Mouse (Mus musculus): ENCODE results near the gene Rab4a.

Rab4a gene

DNA sequence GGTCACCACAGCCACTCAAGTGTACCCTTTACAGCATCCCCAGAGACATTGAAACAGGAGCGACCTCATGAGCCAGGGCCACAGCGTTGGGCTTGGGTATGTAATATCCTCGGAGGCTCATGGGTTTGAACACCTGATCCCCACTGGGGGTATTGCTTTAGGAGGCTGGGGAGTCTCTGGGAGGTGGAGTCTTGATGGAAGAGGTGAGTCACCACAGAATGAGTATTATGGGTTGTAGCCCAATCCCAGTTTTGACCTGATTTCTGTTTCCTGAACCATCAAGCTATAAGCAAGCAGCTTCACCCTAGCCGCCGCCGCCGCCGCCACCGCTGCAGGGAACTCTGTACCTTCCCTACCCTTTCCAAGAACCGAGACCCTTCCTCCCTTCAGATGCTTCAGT lies 40.2 kb downstream of the Rab4a start:
- intact Hi-C loops (cut with DNase I): no loop called here

DNA sequence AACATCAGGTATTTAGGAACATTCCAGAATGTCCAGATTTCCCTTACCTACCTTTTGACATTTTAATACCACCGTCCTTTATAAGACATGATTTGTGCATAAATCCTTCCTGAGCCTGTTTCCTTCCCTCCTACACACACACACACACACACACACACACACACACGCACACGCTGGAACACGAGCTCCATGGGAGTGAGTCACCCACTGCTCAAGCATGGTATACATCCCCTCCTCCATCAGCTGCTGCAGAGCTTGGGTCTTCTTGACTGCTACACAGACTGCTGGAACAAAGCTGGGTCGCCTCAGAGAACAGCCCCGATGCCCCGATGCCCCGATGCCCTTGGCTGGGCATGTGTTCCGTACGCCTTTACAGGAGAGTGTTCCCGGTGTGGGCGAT lies 40.7 kb downstream of the Rab4a start:
- intact Hi-C loops (cut with DNase I): no loop called here

DNA sequence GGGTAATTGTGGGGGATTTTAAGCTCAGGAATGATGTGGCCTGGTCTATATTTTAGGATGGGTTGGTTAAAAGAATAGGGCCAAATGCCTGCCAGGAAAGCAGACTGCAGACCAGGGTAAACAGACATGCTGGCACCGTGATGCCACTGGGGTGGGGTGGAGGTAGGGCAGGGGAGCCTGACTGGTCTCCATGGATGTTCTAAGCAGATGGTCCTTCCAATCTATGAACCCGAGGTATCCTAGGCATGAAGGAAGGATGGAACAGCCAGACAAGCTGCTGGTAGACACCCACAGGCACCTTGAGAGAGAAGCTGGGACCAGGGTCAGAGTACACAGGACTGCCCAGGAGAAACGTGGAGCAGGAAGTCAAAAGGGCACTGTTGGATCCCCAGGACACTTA lies 41.8 kb downstream of the Rab4a start:
- intact Hi-C loops (cut with DNase I): no loop called here

DNA sequence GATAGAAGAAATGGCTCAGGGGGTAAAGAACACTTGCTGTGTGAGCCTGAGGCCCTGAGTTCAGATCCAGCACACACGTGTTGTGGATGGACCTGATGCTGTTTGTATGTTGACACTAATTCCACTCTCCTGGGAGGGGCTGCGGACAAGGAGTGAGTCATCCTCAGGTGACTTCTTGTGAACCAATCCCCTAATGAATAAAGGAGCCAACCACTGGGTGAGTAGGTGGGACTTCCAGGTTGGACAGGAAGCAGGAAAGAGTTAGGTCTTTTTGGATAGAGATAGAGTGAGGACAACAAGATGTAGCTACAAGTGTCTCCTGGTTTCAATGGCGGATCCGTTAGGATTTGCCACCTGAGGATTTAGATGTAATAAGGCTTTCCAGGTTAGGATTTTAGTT lies 43.6 kb downstream of the Rab4a start:
- intact Hi-C loops (cut with DNase I): no loop called here

DNA sequence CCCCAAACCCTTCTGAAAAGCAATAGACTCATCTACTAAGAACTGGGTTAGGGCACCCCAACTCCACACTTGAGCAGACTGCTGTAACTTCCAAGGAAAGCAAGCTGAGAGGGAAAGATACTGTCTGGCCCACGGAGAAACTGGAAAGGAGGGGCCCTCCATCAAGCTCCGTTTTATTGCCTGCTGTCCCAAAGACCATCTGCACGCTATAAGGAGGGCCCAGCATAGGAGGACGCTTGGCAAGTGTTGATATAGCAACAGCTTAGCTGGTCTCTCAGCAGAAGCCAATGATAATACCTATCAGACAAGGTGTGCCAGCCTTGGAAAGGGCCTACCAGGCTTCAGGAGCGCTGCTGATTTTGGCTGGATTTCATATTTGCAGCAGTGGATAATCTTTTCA lies 45.8 kb downstream of the Rab4a start:
- intact Hi-C loops (cut with DNase I): no loop called here

DNA sequence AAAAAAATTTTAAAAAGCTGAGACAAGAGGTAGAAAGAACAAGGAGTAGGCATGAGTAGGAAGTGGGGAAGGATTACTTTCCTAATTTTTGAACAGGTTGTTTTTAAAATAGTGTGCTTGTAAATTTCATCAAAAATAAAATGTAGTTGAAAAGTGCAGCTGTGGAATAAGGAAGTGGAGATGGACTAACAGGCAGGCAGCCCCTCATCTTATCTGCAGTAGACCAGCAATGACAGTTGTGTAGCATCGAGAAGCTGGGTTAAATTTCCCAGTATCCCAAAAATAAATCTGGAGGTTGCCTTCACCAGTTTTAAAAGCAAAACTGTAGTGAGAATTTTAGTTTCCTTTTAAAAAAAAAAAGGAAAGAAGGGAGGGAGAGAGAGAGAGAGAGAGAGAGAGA lies 48.5 kb downstream of the Rab4a start:
- intact Hi-C loops (cut with DNase I): no loop called here

DNA sequence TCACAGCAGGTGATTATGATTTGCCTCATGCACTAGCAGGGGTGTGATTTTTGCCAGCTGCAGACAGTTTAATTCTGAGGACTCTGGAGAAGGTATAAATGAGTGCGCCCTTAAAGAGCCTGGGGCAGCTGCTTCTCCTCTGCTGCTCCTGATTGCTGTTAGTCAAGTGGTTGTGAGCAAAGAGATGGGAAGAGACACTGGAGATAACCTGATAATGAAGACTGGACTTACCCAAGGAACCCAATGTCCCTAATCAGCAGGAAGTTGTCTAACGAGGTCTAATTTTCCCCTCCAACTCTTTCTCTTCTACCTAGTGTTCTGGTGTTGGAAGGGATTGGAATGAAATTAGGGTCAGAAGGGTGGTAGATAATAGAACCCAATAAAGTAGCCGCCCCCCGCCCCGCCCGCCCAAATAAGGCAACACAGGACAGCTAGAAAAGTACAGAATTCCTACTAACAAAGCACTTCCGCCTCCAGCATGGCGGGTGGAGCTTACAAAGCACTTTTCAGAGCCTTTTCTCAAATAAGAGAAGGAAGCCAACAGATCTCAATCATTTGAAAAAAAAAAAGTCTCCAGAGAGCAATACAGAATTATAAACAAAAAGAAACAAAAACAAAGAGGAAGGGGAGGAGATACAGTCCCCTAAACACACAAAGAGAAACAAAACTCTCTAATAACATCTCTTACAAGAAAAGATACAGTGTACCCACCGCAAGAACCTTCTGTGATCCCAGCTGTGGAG lies 49.1 kb downstream of the Rab4a start:
- intact Hi-C loops (cut with DNase I): no loop called here

DNA sequence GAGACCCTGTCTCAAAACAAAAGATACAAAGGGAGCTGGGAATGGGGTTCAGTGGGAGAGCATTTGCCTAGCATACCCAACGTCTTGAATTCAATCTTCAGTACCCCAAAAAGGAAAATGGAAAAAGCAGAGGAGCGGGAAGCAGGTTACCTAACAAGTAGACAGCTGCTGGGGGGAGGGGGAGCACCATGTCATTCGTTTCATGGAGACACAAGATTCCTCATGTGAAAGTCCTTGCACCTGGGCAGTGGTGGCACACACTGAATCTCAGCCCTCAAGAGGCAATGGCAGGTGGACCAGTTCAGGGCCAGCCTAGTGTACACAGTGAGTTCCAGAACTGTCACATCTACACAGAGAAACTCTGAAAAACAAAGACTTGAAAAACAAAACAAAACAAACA lies 51.6 kb downstream of the Rab4a start:
- intact Hi-C loops (cut with DNase I): no loop called here

DNA sequence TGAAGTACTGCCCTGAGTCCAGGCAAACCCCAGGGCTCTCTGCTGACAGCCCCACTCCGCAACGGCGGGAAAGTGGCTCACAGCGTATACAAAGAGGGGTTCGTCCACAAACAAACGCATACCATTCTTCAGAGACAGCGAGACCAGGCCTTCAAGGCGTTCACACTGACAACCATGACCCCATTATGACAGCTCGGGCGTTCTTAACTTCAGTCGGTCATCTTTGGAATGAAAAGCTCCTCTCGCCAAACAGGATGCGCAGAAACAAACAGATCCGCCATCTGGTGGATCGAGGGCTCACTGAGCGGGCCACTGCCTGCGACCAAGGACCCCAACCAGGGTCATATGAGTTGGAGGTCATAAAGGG lies 52.8 kb downstream of the Rab4a start:
- intact Hi-C loops (cut with DNase I): no loop called here

DNA sequence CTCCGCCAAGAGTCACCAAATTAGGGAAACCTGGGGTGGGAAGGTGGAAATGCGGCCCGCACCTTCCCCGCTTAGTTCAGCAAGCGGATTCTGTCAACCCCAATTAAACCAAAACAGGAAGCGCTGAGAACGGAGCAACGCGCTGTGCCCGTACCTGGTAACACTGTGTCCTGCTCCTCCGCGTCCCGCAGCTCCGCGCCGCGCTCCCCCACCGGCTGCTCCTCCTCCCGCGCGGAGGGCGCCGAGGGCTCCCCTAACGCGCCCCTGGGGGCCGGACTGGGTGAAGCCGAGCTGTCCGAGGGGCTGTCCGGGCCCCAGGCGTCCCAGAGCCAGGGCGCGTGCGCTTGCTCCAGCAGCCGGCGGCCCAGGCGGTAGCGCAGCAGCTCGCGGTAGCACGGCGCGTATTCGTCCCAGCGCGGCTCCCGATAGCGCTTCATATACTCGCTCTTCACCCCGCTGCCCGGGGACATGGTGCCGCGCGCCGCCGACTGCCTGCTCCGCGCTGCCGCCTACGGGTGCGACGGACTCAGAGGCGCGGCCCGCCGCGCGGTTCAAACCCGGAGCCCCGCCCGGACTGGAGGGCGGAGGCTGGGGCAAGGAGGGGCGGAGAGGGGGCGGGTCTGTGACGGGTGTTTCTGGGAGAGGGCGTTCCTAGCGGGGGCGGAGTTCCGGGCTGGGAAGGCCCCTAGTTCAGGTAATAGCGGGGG lies 53.3 kb downstream of the Rab4a start:
- intact Hi-C loops (cut with DNase I): no loop called here

DNA sequence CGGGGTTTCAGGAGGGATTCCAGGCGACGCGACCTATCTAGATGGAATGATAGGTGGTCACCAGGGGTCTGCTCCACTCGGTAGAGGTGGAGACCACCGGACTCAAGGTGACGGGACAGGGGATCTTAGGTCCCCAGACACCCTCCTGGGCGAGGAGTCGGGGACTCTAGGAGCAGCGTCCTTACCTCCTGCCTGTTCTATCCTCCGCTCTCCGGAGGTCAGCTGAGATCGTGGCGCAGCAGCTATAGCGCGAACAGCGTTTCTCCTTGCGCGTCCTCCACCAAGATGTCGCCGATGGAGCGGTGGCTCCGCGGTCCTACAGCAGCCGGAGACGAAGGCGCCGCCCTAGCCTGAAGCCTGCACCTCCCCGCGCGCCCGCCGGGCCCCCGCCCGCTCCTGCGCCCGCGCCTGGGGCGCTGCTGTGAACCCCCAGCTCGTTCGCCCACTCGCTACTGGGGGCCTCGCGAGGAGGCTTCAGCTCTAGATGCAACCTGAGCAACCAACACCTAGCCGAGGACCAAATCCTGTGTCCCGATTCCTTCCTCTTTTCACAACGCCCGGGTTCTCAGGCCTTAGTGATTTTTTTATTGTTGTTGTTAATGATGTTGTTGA lies 54.0 kb downstream of the Rab4a start, which contains the start of gene Ccsap:
TSS of gene Ccsap (minus strand) at position 562 of the 612 bp plus-strand sequence.
- intact Hi-C loops (cut with DNase I): no loop called here

DNA sequence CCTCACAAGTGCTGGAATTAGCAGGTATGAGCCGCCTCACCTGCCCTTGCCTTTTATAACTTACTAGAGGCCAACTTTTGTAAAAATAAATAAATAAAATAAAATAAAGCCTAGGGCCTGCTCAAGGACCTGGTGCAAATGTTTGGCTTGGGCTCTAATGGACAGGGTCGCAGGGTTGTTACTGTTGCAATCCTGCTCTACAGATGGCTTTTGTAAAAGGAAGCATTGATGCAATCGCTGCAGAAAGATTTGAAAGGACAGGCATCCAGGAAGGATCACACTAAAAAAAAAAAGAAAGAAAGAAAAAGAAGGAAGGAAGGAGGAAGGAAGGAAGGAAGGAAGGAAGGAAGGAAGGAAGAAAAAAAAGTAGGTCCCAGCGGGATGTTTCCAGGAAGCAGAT lies 54.6 kb downstream of the Rab4a start:
- intact Hi-C loops (cut with DNase I): no loop called here

DNA sequence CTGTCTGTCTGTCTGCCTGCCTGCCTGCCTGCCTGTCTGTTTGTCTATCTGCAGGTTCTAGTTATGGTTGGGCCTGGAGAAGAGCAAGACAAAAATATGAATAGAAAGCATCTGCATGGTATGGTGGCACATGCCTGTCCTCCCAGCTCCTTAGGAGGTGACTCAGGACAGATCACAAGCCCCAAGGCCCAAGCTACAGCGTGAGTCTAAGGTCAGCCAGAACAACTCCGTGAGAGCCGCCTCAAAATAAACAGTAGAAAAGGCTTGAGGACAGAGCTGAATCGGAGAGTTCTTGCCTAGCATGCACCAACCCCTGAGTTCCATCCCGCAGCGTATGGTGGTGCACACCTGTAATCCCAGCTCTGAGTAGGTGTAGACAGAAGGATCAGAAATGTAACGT lies 60.0 kb downstream of the Rab4a start:
- intact Hi-C loops (cut with DNase I): no loop called here

DNA sequence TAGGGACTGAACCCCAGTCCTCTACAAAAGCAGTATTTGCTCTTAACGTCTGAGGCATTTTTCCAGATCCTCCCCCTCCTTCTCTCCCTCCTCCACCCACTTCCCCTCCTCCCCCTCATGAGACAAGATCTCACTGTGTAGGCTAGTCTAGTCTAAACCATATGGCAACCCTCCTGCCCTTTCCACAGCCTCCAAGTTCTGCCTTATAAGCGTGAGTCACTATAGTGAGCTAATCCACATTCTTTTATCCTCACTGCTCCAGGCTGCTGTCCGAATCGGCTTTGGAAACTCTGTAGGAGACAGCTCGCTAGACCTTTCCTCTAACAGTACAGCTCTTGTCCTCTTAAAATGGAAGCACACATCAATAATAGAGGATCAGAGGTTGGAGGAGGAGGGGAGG lies 61.2 kb downstream of the Rab4a start:
- intact Hi-C loops (cut with DNase I): no loop called here

DNA sequence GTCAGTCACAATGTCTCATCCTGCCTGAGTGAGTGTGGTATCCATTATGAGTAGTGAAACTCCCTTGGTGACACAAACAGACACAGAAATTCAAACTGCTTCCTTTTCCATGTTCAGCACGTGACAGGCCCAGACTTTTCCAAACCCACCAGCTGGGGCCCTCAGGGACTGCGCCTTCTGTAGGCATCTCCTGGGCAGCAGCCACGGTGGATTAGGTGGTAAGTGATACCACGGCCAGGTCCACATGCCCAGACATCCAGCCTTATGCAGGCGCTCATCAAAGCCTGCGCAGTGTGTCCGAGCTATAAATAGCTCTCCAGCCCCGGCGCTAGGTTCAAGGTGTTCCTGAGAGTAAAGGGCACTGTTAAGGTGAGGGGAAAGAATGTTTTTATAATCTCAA lies 66.3 kb downstream of the Rab4a start:
- intact Hi-C loops (cut with DNase I): no loop called here

DNA sequence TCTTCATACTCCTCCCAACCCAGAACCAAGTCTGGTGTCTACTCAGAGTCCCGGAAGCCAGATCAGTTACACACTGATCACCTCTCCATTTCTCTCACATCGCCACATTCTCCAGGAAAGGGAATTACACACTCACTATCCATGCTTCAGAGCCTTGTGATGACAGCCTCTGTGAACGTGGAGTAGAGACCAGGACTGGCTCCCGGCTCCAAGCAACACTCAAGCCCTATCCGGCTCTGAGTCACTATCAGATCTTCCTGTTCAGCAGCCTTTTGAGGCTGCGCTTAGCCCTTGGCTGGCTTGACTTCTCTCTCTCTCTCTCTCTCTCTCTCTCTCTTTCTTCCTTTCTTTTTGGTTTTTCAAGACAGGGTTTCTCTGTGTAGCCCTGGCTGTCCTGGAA lies 67.6 kb downstream of the Rab4a start:
- intact Hi-C loops (cut with DNase I): no loop called here

DNA sequence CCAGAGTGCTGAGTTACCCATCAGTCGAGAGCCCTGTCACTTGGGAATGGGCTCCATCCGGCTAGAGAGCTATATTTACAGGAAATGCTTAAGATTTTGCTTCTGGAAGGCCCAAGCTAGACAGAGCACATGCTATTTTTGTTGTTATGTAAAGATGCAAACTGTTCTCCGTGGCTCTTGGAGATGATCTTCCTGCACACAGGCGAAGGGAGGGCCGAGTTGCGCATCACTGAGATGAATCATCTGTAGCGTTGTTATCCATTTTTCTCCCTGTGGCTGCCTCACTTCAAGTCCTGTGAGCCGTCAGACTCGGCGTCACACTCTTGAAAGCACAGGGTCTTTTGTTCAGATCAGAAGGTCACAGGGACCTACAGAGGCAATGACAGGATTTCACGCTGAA lies 68.5 kb downstream of the Rab4a start:
- intact Hi-C loops (cut with DNase I): no loop called here

DNA sequence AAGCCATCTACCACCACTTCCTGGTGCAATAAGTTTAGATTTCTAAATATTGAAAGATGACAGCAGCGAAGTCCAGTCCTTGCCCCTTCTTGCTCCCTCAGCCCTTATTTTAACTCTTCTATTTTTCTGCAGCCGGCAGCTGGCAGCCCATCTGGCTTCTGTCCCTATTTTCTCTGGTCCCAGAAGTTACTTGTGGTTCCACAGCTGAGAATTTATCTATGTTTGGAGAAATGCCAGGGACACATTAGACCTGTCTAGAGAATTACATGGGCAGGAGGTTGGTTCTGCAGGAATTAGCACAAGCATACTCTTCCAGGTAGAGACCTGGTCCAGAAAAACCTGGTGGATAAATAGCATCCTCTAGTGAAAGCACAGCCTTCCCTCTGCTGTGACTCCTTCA lies 72.1 kb downstream of the Rab4a start:
- intact Hi-C loops (cut with DNase I): no loop called here

DNA sequence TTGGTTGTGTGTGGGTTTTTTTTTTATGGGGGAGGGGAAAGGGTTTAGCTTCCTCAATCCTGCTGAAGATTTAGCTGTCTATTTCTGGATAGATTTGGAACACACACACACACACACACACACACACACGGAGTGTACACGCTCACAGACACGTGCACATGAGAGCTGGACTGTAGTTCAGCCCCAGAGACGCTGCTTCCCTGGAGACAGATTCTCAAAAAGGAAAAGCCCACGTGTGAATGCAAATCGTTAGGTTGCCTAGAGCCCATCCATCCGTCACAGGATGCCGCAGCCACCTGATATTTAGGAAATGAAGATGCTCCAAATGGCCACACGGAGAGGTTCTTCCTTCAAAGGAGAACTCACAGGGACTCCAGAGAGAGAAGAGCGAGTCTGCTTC lies 74.5 kb downstream of the Rab4a start:
- intact Hi-C loops (cut with DNase I): no loop called here

DNA sequence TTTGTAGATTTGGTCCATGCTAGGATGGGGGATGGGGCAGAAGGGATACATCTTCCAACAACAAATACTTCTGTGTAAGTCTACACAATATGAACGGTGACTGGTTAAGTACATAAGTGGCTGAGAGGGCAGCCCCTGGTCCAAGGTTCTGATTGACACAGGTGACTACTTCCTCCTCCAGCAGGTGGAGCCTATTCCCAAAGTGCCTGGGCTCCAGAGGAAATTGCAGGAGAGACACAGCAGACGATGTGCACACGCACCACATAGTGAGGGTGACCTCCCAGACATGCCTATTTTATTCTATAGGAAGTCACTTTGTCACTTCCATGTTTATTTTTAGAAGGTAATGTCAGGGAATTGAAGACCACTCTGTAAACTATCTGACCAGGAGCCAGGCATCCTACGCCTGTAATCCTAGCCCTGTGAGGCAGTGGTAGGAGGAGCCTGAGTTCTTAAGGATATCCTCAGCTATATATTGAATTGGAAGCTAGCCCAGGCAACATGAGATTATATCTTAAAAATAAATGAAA lies 75.1 kb downstream of the Rab4a start:
- intact Hi-C loops (cut with DNase I): no loop called here

DNA sequence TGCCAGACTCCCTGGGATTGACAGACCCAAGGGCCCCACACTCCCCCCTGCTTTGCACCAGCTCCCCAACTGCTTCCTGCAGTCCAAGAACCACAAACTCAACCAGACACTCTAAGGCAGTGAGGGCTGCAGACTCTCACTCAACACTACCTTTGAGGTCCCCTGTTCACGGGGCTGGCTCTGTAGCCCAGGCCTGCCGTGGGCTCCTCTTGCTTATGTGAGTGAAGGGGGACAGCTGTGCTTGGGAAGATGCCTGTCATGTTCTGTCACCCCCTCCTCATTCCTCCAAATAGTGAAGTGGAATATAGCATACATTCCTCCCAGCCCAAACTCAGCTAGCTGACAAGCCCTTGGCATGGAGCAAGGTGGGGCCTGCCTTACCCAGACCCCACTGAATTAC lies 76.6 kb downstream of the Rab4a start:
- intact Hi-C loops (cut with DNase I): no loop called here

DNA sequence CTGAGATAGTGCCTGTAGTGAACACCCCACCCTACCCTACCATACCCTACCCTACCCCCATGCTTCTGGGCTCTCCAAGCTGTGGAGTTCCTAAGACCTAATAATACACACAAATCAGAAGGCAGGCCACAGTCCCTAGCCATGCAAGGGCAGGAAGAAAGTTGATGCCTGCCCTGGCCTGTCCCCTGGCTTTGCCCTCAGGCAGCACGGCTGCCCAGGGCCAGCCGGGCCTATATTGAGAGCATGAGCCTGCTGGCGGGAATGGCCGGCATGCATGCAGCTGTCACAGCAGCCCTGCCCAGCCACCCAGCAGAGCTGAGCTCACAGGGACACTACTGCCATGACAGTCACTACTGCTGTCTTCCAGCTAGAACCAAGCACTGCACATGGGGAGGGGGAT lies 77.3 kb downstream of the Rab4a start:
- intact Hi-C loops (cut with DNase I): no loop called here
